Mouse (Mus musculus) small intestine, adult 10 weeks (tissue): Measurements from ENCODE around the gene Krt26. TPM values are rescaled to one million over a fixed set of nuclear protein-coding genes. Genes with fewer than 3 reads are reported as not detected.

Experiments
- polyA plus RNA-seq: library from polyadenylated mRNA; stranded (reverse); fragments of 350-450 nt; fragmentation: Illumina TruSeq; extraction: RNeasy Lipid Tissue Mini Kit (QIAGEN cat#74804); gene quantifications from one replicate; pipeline ENCODE4 v1.2.3, GENCODE M21; 2014; ENCODE audit warnings: low replicate concordance

Gene Krt26
- polyA plus RNA-seq, result not detected

DNA sequence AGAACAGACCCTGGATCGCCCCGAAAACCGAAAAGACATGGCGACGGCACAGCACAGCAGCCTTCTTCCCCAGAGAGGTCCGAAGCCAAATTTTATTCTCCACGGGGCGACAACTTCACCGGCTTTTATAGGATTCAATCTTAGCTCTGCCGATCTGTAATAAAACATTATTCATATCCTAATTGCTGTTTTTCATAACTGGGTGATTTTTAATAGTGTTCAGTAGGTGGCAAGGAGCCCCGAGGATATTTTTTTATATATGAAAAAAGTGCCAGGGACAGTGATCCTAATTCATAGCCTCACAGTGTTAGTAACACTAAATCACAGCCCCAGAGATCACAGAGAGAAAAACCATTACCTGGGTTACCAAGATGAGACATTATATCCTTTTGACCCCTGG lies at the start of gene Krt26:
TSS of gene Krt26 (minus strand) at position 101 of the 400 bp plus-strand sequence.

DNA sequence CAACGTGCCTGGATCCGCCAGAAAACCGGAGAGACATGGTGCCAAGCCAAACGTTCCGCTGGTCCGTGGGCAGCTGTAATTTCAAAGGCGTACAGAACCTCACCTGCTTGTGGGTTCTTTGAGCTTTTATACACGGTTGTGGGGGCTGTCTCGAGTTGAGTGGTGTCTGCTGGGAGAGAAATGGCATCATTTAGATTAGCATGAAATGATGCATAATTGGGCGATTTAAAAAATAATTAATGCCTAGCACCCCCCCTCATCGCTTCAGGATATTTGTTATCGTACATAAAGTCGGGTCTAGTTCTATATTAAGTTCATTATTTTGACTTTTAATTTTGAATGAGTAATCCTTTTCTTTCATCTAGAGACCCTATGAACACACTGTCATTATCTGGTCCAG lies 37.0 kb upstream of the Krt26 start, which contains the start of gene Krt28:
TSS of gene Krt28 (minus strand) at position 101 of the 400 bp plus-strand sequence.

DNA sequence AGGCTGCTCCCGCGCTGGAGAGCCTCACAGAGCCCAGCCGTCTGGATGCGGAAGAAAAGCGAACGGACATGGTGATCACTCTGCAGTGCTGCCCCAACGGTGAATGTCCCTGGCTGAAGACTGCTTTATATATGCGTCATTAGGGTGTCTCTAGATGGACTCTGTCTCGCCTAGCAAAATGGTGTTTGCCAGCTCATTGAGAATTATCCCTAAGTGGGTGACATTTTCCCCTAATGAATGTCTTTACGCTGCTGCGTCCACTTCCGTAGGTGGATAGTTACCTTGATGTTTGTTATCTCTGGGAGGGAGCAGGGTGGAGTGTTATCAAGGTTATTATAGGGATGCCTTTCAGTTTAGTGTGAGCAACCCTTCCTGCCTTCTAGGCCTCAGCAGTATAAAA lies 13.2 kb upstream of the Krt26 start, which contains the start of gene Krt27:
TSS of gene Krt27 (minus strand) at position 101 of the 400 bp plus-strand sequence.

DNA sequence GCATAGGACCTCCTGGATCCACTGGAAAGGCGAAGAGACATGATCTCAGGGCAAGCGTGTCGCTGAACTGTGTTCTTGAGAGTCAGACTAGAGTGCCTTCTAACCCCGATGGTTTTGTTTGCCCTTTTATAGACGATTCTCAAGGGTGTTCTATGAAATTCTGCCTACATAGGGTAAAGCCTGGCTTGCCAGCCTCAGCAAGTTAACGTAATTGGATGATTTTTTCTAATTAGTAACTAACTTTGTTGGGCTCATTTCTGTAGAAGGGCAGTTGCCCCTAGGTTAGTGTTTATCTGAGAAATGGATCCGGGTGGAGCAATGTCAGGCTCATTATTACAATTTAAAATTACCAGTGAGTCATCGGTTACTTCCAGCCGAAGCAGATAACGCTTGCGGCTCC lies 14.9 kb downstream of the Krt26 start, which contains the start of gene Krt25:
TSS of gene Krt25 (minus strand) at position 101 of the 400 bp plus-strand sequence.

DNA sequence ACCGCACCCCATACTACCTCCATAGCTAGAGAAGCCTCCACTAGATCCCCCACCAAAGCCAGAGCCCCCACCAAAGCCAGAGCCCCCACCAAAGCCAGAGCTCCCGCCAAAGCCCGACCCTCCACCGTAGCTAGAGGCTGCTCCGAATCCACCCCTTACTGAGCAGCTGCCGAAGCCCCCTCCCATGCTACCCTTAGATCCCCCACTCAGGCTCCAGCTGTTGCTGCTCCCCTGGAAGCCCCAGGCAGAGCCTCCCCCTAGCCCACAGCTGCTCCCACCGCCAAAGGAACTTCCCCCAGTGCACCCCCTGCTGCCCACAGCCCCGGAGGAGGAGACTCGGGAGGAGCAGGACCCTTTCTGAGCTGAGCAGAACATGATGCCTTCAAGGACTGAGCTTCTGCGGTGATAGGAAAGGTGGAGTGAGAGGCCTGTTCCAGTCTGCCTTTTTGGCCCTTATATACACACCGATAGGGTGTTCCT lies 52.9 kb downstream of the Krt26 start, which contains the start of gene Krt24:
TSS of gene Krt24 (minus strand) at position 430 of the 480 bp plus-strand sequence.

Other genes with a start within 250 kb of the Krt26 start
- gene Tns4, start 248.7 kb downstream of the Krt26 start, polyA plus RNA-seq, result 3.4 TPM
- not detected for gene Ccr7, start 182.9 kb downstream of the Krt26 start, polyA plus RNA-seq
- gene Smarce1, start 106.9 kb downstream of the Krt26 start, polyA plus RNA-seq, result 127 TPM
- 3.8 TPM for gene Krt222, start 93.9 kb downstream of the Krt26 start, polyA plus RNA-seq
- gene Krt24, start 52.7 kb downstream of the Krt26 start, polyA plus RNA-seq, result not detected
- not detected for gene Krt25, start 15.0 kb downstream of the Krt26 start, polyA plus RNA-seq
- not detected for gene Krt27, start 13.1 kb upstream of the Krt26 start, polyA plus RNA-seq
- not detected for gene Krt28, start 36.9 kb upstream of the Krt26 start, polyA plus RNA-seq
- gene Krt10, start 51.4 kb upstream of the Krt26 start, polyA plus RNA-seq, result 11.2 TPM
- gene Krt12, start 84.3 kb upstream of the Krt26 start, polyA plus RNA-seq, result 1.2 TPM
- gene Krt20, start 100.2 kb upstream of the Krt26 start, polyA plus RNA-seq, result 924 TPM
- gene Krt23, start 155.2 kb upstream of the Krt26 start, polyA plus RNA-seq, result 3.3 TPM
- gene Krt39, start 183.4 kb upstream of the Krt26 start, polyA plus RNA-seq, result not detected
- gene Krt40, start 205.2 kb upstream of the Krt26 start, polyA plus RNA-seq, result not detected
- not detected for gene Krtap3-3, start 212.9 kb upstream of the Krt26 start, polyA plus RNA-seq
- not detected for gene Krtap3-2, start 218.9 kb upstream of the Krt26 start, polyA plus RNA-seq
- not detected for gene Gm11939, start 221.5 kb upstream of the Krt26 start, polyA plus RNA-seq
- not detected for gene Krtap3-1, start 228.7 kb upstream of the Krt26 start, polyA plus RNA-seq
- gene Krtap1-5, start 243.1 kb upstream of the Krt26 start, polyA plus RNA-seq, result not detected
- not detected for gene Krtap1-4, start 245.7 kb upstream of the Krt26 start, polyA plus RNA-seq